Mouse (Mus musculus) CH12.LX (cell line): ENCODE data around the gene Rnf26.

Experiments
- CHD2 ChIP-seq: IDR thresholded peaks from 2 replicates; pipeline ENCODE4 v1.6.1; 2011; ENCODE audit warnings: low read length, improper control_type of control experiment
- CTCF ChIP-seq, 2 experiments: IDR thresholded peaks in 1 of 2; conservative IDR thresholded peaks in 1 of 2; 2 replicates each; pipeline ENCODE4 v1.5.1; 2011 to 2012; ENCODE audit warnings: low read depth in 2 of 2, low read length in 2 of 2, improper control_type of control experiment in 1 of 2, inconsistent platforms in 1 of 2, mild to moderate bottlenecking in 1 of 2, moderate library complexity in 1 of 2
- ETS1 ChIP-seq: conservative IDR thresholded peaks from 2 replicates; pipeline ENCODE4 v1.6.1; 2012; ENCODE audit warnings: low read depth, mild to moderate bottlenecking, inconsistent platforms, low read length, improper control_type of control experiment, moderate library complexity
- MAZ ChIP-seq: IDR thresholded peaks from 2 replicates; pipeline ENCODE4 v1.6.1; 2012; ENCODE audit warnings: low read depth, mild to moderate bottlenecking, inconsistent platforms, low read length, improper control_type of control experiment, moderate library complexity
- POLR2A ChIP-seq: IDR thresholded peaks from 2 replicates; pipeline ENCODE4 v1.6.1; 2011; ENCODE audit warnings: low read depth, mild to moderate bottlenecking, improper control_type of control experiment, low read length
- SIN3A ChIP-seq: IDR thresholded peaks from 2 replicates; pipeline ENCODE4 v1.6.1; 2012; ENCODE audit warnings: low read length, improper control_type of control experiment, inconsistent platforms
- TCF12 ChIP-seq: IDR thresholded peaks from 2 replicates; pipeline ENCODE4 v1.6.1; 2014; ENCODE audit warnings: low read depth, mild to moderate bottlenecking, inconsistent platforms, low read length, improper control_type of control experiment
- USF2 ChIP-seq: conservative IDR thresholded peaks from 2 replicates; pipeline ENCODE4 v1.6.1; 2011; ENCODE audit warnings: low read depth, low read length, improper control_type of control experiment
- ZNF384 ChIP-seq: IDR thresholded peaks from 2 replicates; pipeline ENCODE4 v1.6.1; 2012; ENCODE audit warnings: low read depth, low read length, improper control_type of control experiment, inconsistent platforms

- TF ChIP-seq POLR2A (no peak), CTCF (conservative IDR thresholded peaks at IDR 0.05 in 1 of 2, IDR thresholded peaks at IDR 0.05 in 1 of 2; ENCODE audit: low read depth in 2 of 2, low read length in 2 of 2) (no peak), USF2 (no peak), ETS1 (no peak), SIN3A (no peak), CHD2 (no peak), TCF12 (no peak), ZNF384 (no peak), MAZ (no peak)
Observed at GRCm38 (mm10) chr9:44143421-44143820, 30.1 kb upstream of the Rnf26 start.
